Mouse (Mus musculus) liver, embryonic 12.5 days (tissue): Measurements from ENCODE around the gene Igflr1. TPM values are rescaled to one million over a fixed set of nuclear protein-coding genes. Genes with fewer than 3 reads are reported as not detected.

Experiments used
- ATAC-seq: fragments of 200-750 bp; cut with Nextera tagmentation; 2 replicates; pipeline ENCODE4 v1.8.0; 2017; ENCODE audit warnings: moderate number of reproducible peaks, mild to moderate bottlenecking, moderate library complexity
- H3K27ac ChIP-seq: fragments of 300-500 bp; sonication (generic); 2 replicates; pipeline ENCODE4 v1.5.1; 2016; ENCODE audit warnings: mild to moderate bottlenecking
- H3K27me3 ChIP-seq: fragments of 300-500 bp; sonication (generic); replicated peaks from 2 replicates; pipeline ENCODE4 v1.6.1; 2016; ENCODE audit warnings: mild to moderate bottlenecking, moderate library complexity
- H3K36me3 ChIP-seq: fragments of 300-500 bp; sonication (generic); 2 replicates; pipeline ENCODE4 v1.6.1; 2016; ENCODE audit warnings: mild to moderate bottlenecking, moderate library complexity
- H3K4me1 ChIP-seq: fragments of 300-500 bp; sonication (generic); 2 replicates; pipeline ENCODE4 v1.6.1; 2016
- H3K4me2 ChIP-seq: fragments of 300-500 bp; sonication (generic); 2 replicates; pipeline ENCODE4 v1.6.1; 2016; ENCODE audit warnings: mild to moderate bottlenecking, moderate library complexity
- H3K4me3 ChIP-seq: fragments of 300-500 bp; sonication (generic); 2 replicates; pipeline ENCODE4 v1.5.1; 2016; ENCODE audit warnings: mild to moderate bottlenecking, moderate library complexity
- H3K9ac ChIP-seq: fragments of 300-500 bp; sonication (generic); 2 replicates; pipeline ENCODE4 v1.6.1; 2016; ENCODE audit warnings: mild to moderate bottlenecking, moderate library complexity
- H3K9me3 ChIP-seq: fragments of 300-500 bp; sonication (generic); replicated peaks from 2 replicates; pipeline ENCODE4 v1.6.1; 2016; ENCODE audit warnings: mild to moderate bottlenecking, moderate library complexity
- WGBS: fragments of 180-500 bp; shearing (Covaris S2); methylation state at CpG from one replicate; pipeline ENCODE4 v1.1.7; 2016; ENCODE audit not compliant: insufficient replicate concordance; 5-methylcytosine and 5-hydroxymethylcytosine counted together
- microRNA-seq: library from miRNA; unstranded; fragments of <30 nt; microRNA quantifications from one replicate; pipeline ENCODE4, GENCODE M21; 2017
- polyA plus RNA-seq: library from polyadenylated mRNA; unstranded; fragments of >200 nt; fragmentation: Nextera tagmentation; extraction: Ambion mirVana; gene quantifications from 2 replicates; pipeline ENCODE4 v1.2.1, GENCODE M21; 2016

Gene Igflr1
- polyA plus RNA-seq, 1 experiment from 2014 or later: 3.9 TPM

- Histone ChIP-seq H3K27me3 (peaks cover 11% of the 10 kb centered on the region; the same call in 1 of the 2 replicates), H3K9ac (no peak overlapping the region), H3K4me3 (no peak overlapping the region), H3K9me3 (no peaks in the 10 kb centered on the region), H3K36me3 (no peaks in the 10 kb centered on the region), H3K4me1 (peaks cover 13% of the 10 kb centered on the region), H3K4me2 (no peak overlapping the region), H3K27ac (no peak overlapping the region)
- no peak for ATAC-seq
- 16% methylated on average over 8 of the region's 8 CpGs for WGBS
Measured at GRCm38 (mm10) chr7:30607706-30608309, 42.6 kb downstream of the Igflr1 start.

GRCm38 (mm10) chr7:30608476-30608875 lies 43.2 kb downstream of the Igflr1 start:
- Histone ChIP-seq H3K9me3 (no peaks in the 10 kb centered on the region), H3K27me3 (peaks cover 11% of the 10 kb centered on the region; the same call in 1 of the 2 replicates), H3K27ac (no peak overlapping the region), H3K4me1 (peaks cover 13% of the 10 kb centered on the region), H3K4me3 (no peak overlapping the region), H3K4me2 (no peak overlapping the region), H3K9ac (no peak overlapping the region), H3K36me3 (no peaks in the 10 kb centered on the region)
- 56% methylated on average over 16 of the region's 16 CpGs for WGBS
- no peak for ATAC-seq

DNA sequence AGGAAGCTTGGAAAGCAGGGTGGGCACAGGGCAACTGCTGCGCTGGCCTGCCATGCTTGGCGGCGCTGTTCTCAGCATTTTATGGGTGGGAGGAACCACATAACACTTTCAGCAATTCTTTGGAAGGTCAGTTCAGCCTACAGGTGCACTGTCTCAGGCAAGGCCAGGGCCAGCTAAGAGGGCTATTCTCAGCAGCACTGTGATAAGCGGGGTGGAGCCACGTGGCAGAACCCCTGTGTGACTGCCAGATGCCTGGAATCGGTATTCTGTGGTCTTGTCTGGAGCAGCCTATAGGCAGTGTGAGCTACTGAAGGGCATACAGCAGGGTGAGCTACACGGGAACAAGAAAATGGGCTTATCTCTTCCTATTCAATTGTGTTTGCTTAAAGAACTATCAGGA lies 44.8 kb downstream of the Igflr1 start:
- no peak overlapping the region for H3K4me3 ChIP-seq
- H3K4me2 ChIP-seq: no peak overlapping the region
- H3K36me3 ChIP-seq: no peaks in the 10 kb centered on the region
- H3K4me1 ChIP-seq: peaks cover 18% of the 10 kb centered on the region
- 44% methylated on average over 7 of the region's 7 CpGs for WGBS
- H3K27ac ChIP-seq: no peak overlapping the region
- H3K9me3 ChIP-seq: no peaks in the 10 kb centered on the region
- H3K9ac ChIP-seq: no peak overlapping the region
- ATAC-seq: no peak
- H3K27me3 ChIP-seq: peaks cover 11% of the 10 kb centered on the region; the same call in 1 of the 2 replicates

GRCm38 (mm10) chr7:30612654-30613402 lies 47.6 kb downstream of the Igflr1 start, which contains the start of gene Upk1a:
Upk1a (minus strand) TSS chr7:30612847.
- Histone ChIP-seq H3K4me1 (peaks cover 29% of the 10 kb centered on the region), H3K4me3 (no peak within 1 kb of the TSS), H3K27ac (no peak within 1 kb of the TSS), H3K27me3 (peaks cover 10% of the 10 kb centered on the region; the same call in 1 of the 2 replicates), H3K36me3 (peaks cover 27% of the 10 kb centered on the region), H3K9me3 (no peaks in the 10 kb centered on the region), H3K4me2 (no peak within 1 kb of the TSS), H3K9ac (no peak within 1 kb of the TSS)
- WGBS: 74% methylated on average over 8 of the region's 8 CpGs
- no peak for ATAC-seq

GRCm38 (mm10) chr7:30613529-30614112 lies 48.4 kb downstream of the Igflr1 start:
- H3K4me3 ChIP-seq: no peak overlapping the region
- no peak overlapping the region for H3K4me2 ChIP-seq
- peaks cover 35% of the 10 kb centered on the region for H3K36me3 ChIP-seq
- 22% methylated on average over 14 of the region's 14 CpGs for WGBS
- no peak overlapping the region for H3K27ac ChIP-seq
- peaks cover 23% of the 10 kb centered on the region for H3K4me1 ChIP-seq
- ATAC-seq: 0 out of 2 replicates have a peak, but pooled peaks have one; percentile 48
- H3K9me3 ChIP-seq: no peaks in the 10 kb centered on the region
- H3K27me3 ChIP-seq: peaks cover 2% of the 10 kb centered on the region; the same call in 1 of the 2 replicates
- H3K9ac ChIP-seq: no peak overlapping the region

DNA sequence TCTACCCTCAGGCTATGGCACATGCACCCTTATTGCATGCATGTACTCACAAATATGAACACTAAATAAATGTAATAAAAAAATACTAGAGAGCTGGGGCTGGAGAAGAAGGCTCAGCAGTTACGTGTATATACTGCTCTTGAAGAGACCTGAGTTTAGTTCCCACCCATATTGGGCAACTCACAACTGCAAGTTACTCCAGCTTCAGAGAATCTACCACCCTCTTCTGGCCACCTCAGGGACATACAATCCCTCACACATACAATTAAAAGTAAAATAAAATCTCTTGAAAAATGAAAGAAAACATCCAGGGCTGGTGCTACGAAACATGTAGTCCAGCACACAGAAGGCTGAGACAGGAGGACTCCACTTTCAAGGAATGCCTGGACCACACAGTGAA lies 49.2 kb downstream of the Igflr1 start:
- no peak overlapping the region for H3K4me3 ChIP-seq
- H3K4me2 ChIP-seq: no peak overlapping the region
- no peak overlapping the region for H3K9ac ChIP-seq
- H3K9me3 ChIP-seq: no peaks in the 10 kb centered on the region
- peaks cover 23% of the 10 kb centered on the region for H3K4me1 ChIP-seq
- peaks cover 43% of the 10 kb centered on the region for H3K36me3 ChIP-seq
- no peaks in the 10 kb centered on the region; the same call in 1 of the 2 replicates for H3K27me3 ChIP-seq
- no peak overlapping the region for H3K27ac ChIP-seq
- 51% methylated on average over 2 of the region's 2 CpGs for WGBS
- ATAC-seq: peak; percentile 29; the same call in 1 of the 2 replicates

GRCm38 (mm10) chr7:30615049-30615760 lies 50.0 kb downstream of the Igflr1 start:
- Histone ChIP-seq H3K4me1 (peaks cover 19% of the 10 kb centered on the region), H3K4me3 (no peak overlapping the region), H3K36me3 (peaks cover 49% of the 10 kb centered on the region), H3K27ac (no peak overlapping the region), H3K9me3 (no peaks in the 10 kb centered on the region), H3K9ac (no peak overlapping the region), H3K27me3 (no peaks in the 10 kb centered on the region; the same call in 1 of the 2 replicates), H3K4me2 (no peak overlapping the region)
- 51% methylated on average over 5 of the region's 5 CpGs for WGBS
- ATAC-seq: peak; percentile 64; the same call in 1 of the 2 replicates

Small RNAs within 50 kb of the gene (microRNA-seq; reads per million reads assigned to microRNA genes)
- gene Gm38670: 4.2 reads per million, percentile 6 among the genes with 10 or more reads in this experiment
- not detected for gene Mir3569

Other genes starting within 250 kb of the Igflr1 start
- gene E130208F15Rik, start 243.7 kb upstream of the Igflr1 start, polyA plus RNA-seq: 2.3 and 2.9 TPM in 2 replicates
- 8.1 and 8.2 TPM in 2 replicates for gene Sdhaf1, start 241.5 kb upstream of the Igflr1 start, polyA plus RNA-seq
- 1.9 and 2.1 TPM in 2 replicates for gene Lrfn3, start 202.7 kb upstream of the Igflr1 start, polyA plus RNA-seq
- gene Tyrobp, start 151.7 kb upstream of the Igflr1 start, polyA plus RNA-seq: 51.1 and 52.7 TPM in 2 replicates
- 3.0 and 4.1 TPM in 2 replicates for gene Hcst, start 145.6 kb upstream of the Igflr1 start, polyA plus RNA-seq
- gene Nfkbid, start 143.7 kb upstream of the Igflr1 start, polyA plus RNA-seq: 1.5 and 2.1 TPM in 2 replicates
- gene Aplp1, start 119.9 kb upstream of the Igflr1 start, polyA plus RNA-seq: 7.5 and 8.2 TPM in 2 replicates
- 0.05 and 0.17 TPM in 2 replicates for gene Kirrel2, start 107.7 kb upstream of the Igflr1 start, polyA plus RNA-seq
- 0.14 and 0.18 TPM in 2 replicates for gene Nphs1, start 107.1 kb upstream of the Igflr1 start, polyA plus RNA-seq
- 21.1 and 22.3 TPM in 2 replicates for gene Prodh2, start 71.8 kb upstream of the Igflr1 start, polyA plus RNA-seq
- 4.0 and 4.8 TPM in 2 replicates for gene Arhgap33, start 30.4 kb upstream of the Igflr1 start, polyA plus RNA-seq
- gene Hspb6, start 13.2 kb upstream of the Igflr1 start, polyA plus RNA-seq: 5.0 and 5.4 TPM in 2 replicates
- gene Proser3, start 13.1 kb upstream of the Igflr1 start, polyA plus RNA-seq: 5.3 and 5.6 TPM in 2 replicates
- 30.3 and 31.4 TPM in 2 replicates for gene Lin37, start 5.6 kb upstream of the Igflr1 start, polyA plus RNA-seq
- 51.9 and 55.1 TPM in 2 replicates for gene U2af1l4, start 2.1 kb upstream of the Igflr1 start, polyA plus RNA-seq
- 5.8 and 6.7 TPM in 2 replicates for gene Gm49396, start 2.1 kb upstream of the Igflr1 start, polyA plus RNA-seq
- 83.3 and 87.9 TPM in 2 replicates for gene Psenen, start 1.8 kb upstream of the Igflr1 start, polyA plus RNA-seq
- gene Kmt2b, start 23.3 kb downstream of the Igflr1 start, polyA plus RNA-seq: 4.5 and 4.9 TPM in 2 replicates
- 0.17 and 0.20 TPM in 2 replicates for gene Zbtb32, start 33.5 kb downstream of the Igflr1 start, polyA plus RNA-seq
- 0.25 and 0.33 TPM in 2 replicates for gene Upk1a, start 47.4 kb downstream of the Igflr1 start, polyA plus RNA-seq
- 691 and 732 TPM in 2 replicates for gene Cox6b1, start 60.7 kb downstream of the Igflr1 start, polyA plus RNA-seq
- gene Etv2, start 70.4 kb downstream of the Igflr1 start, polyA plus RNA-seq: 0.12 and 0.19 TPM in 2 replicates
- gene Rbm42, start 84.9 kb downstream of the Igflr1 start, polyA plus RNA-seq: 83.1 and 83.5 TPM in 2 replicates
- 47.8 and 50.4 TPM in 2 replicates for gene Haus5, start 99.6 kb downstream of the Igflr1 start, polyA plus RNA-seq
- not detected in 2 replicates for gene Pmis2, start 106.2 kb downstream of the Igflr1 start, polyA plus RNA-seq
- gene 2200002J24Rik, start 133.5 kb downstream of the Igflr1 start, polyA plus RNA-seq: 0.65 and 1.0 TPM in 2 replicates
- gene Atp4a, start 146.8 kb downstream of the Igflr1 start, polyA plus RNA-seq: 1.8 and 1.9 TPM in 2 replicates
- gene Tmem147, start 164.1 kb downstream of the Igflr1 start, polyA plus RNA-seq: 125 and 126 TPM in 2 replicates
- gene Gapdhs, start 178.3 kb downstream of the Igflr1 start, polyA plus RNA-seq: not detected in 2 replicates
- gene Sbsn, start 186.0 kb downstream of the Igflr1 start, polyA plus RNA-seq: 0.19 and 0.41 TPM in 2 replicates
- not detected in 2 replicates for gene Dmkn, start 198.3 kb downstream of the Igflr1 start, polyA plus RNA-seq
- gene Krtdap, start 222.5 kb downstream of the Igflr1 start, polyA plus RNA-seq: not detected in 2 replicates